Mouse (Mus musculus) retina, postnatal 7 days (tissue): Measurements from ENCODE around the gene Rbm12.
A peak's percentile ranks its signal among the peaks of the same experiment; 100 is the strongest.
"Not testable (repeated sequence)": the region's sequence is repeated elsewhere in the genome, so short reads cannot be mapped to it uniquely, and the experiment has no call there.

Experiments
- DNase-seq: peaks from one replicate; pipeline ENCODE4 v3.0.0-alpha.2; 2012; ENCODE audit warnings: low read depth, low spot score

Gene Rbm12

DNA sequence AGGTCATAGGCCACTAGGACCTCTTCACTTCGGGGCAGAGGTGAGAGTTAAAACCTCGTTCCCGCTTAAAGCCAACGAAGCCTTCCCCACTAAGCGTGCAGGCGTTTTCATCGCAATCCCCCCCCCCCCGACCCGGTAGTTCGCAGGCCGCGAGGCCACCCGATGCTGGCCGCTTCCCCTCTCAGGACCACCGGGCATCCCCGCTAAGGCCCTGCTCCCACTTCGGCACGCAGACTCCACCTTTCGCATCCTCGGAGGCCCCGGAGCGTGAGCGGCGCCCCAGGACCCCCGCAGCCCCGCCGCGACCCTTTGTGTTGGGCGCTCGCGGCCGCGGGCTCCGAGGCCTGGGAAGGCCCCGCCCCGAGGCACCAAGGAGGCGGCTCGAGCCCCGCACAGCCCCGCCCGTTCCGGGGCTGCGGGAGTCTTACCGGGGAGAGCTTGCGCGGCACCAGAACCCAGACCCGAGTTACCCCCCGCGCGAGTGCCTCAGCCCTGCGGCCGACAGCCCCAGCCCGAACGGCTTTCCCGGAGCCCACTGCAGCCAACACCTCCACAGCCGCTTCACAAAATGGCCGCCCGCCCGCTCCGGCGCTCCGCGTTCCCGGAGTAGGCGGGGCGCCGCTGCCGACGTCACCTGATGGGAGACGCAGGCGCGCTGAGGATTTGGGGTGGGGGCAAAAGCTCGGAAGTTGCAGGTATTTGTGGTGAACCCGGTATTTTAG, at the start of gene Rbm12, which contains the start of gene Cpne1:
Rbm12 (minus strand) TSS at position 621 of the 722 bp plus-strand sequence.
Cpne1 (minus strand) TSS at position 608 of the 722 bp plus-strand sequence.
- DNase-seq: peak; percentile 80

DNA sequence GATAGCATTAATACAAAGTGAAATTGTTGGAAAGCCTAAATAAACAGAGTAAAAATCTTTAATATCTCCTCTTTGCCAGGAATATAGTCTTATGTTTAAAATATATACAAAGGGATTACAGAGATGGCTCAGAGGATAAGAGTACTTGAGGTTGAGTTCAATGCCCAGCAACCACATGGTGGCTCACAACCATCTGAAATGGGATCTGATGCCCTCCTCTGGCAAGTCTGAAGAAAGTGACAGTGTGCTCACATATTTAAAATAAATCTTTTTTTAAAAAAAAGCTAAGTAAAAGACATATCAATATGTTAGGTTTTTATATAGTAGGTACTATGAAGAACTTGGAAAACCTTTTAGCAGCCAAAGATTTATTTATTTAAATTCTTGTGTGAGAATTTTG, 39.8 kb upstream of the Rbm12 start:
- no peak for DNase-seq

DNA sequence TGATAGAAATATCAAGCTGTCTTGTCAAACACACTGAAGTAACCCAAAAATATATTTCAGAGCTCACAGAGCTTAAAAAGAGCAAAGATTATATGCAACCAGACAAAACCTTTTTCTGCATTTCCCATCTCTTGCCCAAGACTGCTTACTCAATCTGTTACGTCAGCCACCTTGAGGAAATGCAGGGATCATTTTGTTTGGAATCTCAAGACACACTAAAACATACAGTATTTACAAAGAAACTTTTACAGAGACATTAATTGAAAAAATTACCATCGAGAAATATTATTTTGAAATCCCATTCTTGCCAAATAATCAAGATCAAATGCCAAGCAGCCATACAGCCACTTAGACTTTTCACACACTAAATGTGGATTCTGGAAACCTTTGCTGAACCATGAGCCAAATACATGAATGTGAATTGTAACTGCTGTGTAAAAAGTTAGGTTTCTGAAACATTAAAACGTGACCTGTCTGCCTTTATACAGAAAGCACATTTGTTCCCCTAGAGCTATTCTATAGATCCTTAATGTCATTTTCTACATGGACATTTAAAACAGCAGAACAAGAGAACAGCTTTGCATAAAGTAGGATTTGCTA, 35.6 kb upstream of the Rbm12 start:
- no peak for DNase-seq

DNA sequence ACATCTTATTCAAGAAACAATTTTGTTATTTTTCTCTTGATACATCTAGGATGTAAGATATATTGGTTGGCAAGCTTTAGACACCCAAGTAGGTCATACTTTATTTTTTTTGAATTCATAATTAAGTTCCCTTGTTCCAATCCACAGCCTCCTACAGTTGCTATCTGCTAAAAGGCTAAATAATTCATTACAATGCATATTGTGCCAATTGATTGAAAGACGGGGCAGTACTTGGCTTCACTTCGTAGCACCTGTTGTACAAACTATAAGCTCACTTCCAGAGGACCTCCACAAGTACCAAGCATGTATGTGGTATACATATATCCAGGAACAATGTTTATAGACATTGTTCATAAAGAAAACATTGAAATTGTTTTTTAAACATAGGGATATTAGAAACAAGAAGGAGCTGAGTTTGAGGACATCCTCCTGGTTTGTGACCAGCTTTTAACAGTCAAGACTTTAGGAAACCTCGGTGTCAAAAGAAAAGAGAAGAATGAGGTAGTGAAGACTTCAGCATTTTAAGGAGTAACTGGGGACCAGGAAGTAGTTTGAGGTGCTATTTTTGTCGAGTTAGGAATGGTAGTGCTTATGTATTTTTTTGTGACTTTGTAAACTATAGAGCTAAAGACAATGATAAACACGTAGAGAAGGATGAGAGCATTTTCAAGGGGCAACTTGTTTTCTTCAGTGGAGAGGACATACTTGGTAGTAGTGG, 34.7 kb upstream of the Rbm12 start:
- no peak for DNase-seq

DNA sequence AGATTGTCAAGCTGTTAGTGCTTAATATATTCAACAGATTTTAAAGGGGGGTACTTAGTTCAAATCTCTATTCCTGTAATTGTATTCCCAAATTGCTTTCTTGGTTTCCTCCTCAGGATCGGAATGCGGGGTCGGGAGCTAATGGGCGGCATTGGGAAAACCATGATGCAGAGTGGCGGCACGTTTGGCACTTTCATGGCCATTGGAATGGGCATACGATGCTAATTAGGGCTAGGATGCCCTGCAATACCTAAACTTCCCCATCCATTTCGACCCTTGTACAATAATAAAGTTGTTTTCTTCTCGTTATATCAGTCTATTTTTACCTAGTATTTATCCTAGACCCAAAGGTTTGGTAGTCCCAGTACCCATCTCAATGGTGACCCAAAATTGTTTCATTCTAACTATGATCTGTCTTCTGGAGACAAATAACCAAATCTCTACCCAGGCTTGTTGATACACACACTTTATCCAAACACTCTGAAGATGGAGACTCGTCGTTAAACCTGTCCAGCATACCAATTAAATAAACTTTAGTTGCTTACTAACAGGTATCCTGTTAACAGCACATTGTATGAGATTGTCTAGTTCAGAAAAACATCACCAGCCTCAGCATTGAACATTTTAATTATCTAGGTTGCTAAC, 33.8 kb upstream of the Rbm12 start:
- no peak for DNase-seq

DNA sequence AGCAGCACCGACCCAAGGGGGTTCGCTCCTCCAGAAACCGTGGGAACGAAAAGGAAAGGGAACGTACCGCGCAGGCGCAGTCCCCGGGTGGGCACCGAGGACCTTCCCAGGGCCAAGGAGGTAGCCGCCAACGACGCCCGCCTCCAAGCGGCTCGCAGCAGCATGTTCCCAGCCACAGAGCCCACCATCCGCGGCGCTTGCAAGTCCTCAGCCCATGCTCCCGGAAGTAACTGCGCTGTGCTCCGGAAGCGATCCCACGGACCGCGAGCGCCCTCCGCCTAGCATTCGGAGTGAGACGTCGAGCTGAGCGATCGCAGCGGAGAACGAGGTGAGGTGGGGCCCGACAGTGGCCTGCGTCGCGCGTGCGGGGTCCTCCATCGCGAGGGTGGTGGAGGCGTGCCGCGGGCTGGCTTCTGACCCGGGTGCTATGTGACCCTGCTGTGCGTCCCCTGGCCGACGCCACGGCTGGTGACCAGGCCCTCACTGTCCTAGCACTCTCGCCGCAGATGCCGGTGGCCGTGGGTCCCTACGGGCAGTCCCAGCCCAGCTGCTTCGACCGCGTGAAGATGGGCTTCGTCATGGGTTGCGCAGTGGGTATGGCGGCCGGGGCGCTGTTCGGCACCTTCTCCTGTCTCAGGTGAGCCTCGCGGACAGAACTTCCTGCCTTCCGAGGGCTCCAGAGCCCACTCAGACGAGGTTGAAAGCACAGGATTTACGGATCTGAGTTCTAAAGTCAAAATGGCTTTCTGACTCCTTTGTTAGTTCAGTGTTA, 32.4 kb upstream of the Rbm12 start, which contains the start of the genes Romo1 and Nfs1:
Romo1 (plus strand) TSS at position 87 of the 772 bp plus-strand sequence.
Nfs1 (minus strand) TSS at position 234 of the 772 bp plus-strand sequence.
- DNase-seq: peak; percentile 93

DNA sequence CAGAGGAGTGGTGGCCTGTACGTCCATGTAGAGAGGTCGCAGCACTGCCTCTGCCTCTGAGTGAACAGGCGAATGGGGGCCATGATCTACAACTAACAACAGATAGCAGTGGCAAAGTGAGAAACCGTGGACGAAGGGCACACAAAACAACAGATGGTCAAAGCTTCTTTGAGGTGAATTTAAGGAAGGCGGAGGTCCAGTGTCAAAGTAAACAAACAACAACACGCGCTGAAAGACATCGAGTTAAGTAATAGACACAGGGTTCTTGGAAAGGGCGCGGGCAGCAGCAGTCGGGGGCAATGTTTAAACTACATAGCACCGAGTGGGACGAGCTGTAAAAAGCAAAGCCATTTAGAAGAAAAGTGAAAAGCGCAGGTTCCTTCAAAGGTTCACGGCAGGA, 31.6 kb upstream of the Rbm12 start:
- no peak for DNase-seq

DNA sequence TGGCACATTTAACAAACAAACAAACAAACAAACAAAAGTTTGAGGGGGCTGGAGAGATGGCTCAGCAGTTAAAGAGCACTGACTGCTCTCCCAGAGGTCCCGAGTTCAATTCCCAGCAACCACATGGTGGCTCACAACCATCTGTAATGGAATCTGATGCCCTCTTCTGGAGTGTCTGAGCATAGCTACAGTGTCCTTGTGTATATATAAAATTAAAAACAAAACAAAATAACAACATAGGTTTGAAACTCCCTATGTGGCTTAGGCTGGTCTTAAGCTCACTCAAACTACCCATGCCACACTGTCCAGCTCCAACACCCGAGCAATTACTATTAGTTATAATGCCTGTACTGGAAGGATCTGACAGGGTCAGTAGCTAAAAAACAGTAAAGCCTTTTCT, 31.0 kb upstream of the Rbm12 start:
- DNase-seq: no peak

DNA sequence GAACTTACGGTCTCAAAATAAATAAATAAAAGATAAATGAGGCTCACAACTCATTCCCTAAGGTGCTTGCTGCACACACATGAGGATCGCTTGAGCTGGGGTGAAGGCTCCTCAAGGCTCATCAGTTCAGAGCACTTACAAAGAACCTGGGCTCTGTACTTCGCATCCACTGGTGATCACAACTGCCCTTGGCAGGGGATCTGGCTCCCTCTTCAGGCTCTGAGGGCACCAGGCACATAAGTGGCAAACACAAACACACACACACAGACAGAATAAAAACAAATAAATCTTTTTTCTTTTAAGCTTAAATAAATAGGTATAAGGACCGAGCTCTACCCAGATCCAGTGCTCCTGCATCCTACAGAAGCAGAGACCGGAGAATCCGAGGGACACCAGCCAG, 23.9 kb upstream of the Rbm12 start:
- DNase-seq: no peak

DNA sequence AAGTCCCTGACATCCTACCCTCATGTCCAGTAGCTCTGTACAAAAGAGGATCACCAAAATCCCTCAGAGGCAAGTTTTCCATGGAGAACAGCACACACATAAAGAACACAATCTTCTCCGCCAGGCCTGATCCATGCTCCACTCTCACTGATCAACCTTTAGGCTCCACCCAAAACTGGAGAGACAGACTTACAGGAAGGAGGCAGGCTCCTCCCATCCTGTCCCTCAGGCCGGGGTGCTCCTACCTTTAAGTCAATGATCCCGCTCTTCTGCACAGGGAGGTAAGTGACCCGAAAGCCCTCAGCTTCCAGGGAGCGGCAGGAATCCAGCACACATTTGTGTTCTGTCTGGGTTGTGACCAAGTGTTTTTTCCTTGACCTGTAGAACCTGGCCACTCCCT, 22.4 kb upstream of the Rbm12 start:
- DNase-seq: no peak

DNA sequence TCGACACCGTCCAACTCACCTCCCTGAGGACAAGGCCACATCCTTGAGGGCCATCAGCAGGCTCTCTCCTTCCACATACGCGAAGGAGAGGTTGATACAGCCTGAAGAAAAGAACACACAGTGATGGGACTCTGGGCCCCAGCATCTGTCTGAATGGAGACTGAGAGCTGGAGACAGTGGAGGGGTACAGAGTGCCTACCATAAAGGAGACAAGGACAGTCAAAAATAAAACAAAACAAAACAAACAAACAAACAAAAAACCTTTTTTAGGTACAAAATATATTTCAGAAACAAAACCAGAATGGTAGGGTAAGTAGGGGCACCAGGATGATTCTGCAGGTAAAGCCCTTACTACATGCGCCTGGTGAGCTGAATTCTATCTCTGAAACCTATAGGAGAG, 15.2 kb upstream of the Rbm12 start, which contains the start of gene Gm28036:
Gm28036 (minus strand) TSS at position 101 of the 400 bp plus-strand sequence.
- no peak for DNase-seq

DNA sequence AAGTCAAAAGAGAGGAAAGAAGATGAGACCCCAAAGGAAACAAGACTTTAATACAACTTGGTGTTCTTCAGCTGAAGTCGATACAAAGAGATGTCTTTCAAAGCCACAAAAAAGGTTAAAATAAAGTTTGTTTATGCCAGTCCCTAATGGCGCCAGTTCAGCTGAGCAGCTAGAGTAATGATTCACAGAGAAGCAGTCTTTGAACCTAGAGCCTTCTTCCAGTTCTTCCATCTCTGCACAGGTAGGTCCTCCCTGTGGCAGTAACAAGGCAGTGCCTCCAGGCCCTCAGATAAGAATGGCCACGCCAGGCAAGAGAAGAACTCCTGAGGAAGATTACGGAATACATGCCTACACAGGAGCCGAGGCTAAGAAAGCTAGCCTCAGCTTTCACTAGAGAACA, 12.0 kb upstream of the Rbm12 start:
- no peak for DNase-seq

DNA sequence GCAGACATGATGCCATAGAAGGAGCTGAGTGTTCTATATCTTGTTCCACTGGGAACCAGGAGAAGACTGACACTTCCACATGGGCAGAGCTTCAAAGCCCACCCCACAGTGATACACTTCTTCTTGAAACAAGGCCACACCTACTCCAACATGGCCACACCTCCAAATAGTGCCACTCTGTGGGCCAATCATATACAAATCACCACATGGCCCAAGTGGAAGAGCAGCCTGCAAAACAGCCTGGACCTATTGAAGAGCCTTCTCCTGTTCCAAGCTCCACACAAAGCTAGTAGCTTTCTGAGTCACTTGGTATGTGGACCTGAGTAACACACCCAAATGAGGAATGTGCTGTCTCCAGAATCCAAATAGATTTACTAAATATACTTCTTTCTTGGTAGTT, 7.8 kb upstream of the Rbm12 start:
- no peak for DNase-seq

DNA sequence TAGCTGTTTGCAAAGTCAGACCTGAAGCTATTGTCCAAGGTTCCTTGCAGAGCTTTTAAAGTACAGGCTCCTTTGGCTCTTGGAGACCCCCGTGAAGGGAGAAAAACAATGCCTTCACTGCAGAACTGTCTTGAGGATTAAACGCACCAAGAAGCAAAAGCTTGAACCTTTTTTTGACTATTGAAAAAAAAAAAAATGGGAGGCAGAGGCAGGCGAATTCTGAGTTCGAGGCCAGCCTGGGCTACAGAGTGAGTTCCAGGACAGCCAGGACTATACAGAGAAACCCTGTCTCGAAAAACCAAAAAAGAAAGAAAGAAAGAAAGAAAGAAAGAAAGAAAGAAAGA, 274 bp upstream of the Rbm12 start:
- not testable (repeated sequence) for DNase-seq

DNA sequence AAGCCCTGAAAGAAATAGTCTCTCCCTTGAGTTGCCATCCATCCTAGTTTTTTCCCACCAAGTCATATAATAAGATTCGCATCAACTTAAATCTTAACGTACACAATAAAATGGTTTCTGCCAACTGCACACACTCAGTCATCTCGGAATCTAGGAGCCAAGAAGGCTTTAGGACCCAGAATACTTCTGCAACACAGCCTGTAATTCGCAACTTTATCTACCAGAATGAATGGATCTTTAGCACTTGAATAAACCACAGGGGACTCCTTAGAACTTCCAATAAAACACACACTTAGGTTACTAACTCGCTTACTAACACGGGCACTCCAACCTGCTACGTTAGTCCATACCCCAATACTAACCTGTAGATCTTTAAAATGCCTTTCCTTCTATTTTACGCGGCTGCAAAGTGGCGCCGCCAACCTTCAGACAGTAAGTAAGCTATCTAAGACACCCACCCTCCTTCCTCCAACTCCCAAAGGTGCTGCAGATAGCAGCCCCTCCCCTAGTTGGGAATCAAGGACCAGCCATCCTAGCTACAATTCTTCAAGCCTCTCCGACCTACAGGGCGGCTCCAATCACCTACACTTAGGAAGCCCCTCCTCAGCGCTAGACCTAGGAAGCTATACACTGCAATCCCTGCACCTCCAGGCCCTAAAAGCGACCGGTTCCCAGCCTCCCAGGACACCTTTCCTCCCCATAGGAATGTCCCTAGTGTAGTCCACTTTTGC, 986 bp downstream of the Rbm12 start:
- DNase-seq: no peak

DNA sequence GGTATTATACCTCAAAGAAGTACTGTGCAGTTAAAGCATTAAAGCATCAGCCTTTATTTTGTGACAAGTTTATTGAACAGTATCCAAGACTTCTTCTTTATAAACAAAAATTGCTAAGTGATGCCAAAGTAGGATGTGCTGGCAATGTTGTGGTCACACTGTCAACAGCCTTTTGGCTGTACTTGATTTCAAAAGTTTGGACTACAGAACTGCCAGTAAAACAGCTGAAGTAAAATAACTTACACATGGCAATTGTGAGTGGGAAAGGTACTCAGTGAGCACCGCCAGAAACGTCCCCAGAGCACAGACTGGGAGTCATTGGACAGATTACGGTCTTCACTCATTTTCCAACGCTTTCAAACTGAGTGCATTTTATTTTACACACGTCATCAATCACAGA, 19.9 kb downstream of the Rbm12 start:
- DNase-seq: no peak

DNA sequence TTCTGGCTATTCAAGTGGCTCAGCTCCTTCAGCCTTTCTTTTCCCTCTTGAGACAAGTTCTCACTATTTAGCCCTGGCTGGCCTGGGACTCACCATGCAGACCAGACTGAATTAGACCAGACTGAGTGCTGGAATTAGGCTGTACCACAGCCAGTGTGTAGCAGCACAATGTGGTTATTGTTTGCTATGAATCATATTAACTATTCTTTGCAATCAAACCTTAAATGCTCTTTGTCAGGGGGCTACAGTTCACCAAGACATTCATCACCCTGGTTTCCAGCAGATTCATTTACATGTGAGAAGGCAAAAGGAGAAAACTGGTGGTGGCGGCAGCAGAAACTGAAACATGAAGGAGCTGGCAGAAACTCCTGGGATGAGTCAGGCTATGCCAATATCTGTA, 22.0 kb downstream of the Rbm12 start:
- no peak for DNase-seq

DNA sequence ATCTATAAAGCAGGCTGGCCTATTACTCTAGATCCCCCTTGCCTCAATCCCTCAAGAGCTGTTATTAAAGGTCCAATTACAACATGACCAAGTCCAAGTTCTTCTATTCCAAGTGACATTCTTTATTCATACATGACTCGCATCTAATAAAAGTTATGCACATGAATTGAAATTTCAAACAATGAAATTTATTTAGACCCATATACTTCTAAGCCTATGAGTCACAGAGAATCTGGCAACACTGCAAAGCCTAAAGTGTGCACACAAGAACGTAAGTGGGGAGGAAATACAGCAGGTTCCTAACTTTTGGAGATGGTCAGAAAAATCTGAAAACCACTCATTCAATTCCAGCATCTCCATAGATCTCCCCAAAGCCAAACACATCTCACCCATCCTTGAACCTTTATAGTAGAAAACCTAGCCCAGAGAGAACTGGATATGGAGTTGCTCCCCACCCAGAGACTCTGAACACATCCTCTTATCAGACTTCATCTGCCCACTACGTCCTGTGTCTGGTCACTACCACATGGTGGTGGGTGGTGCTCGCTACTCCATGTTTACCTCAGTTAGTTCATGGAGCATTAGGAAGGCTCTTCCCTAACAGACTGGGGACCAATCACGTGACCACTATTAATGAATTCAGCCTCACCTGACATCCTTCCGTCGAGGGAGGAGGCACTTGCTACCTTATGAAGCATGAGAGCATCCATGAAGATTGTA, 24.2 kb downstream of the Rbm12 start:
- no peak for DNase-seq

DNA sequence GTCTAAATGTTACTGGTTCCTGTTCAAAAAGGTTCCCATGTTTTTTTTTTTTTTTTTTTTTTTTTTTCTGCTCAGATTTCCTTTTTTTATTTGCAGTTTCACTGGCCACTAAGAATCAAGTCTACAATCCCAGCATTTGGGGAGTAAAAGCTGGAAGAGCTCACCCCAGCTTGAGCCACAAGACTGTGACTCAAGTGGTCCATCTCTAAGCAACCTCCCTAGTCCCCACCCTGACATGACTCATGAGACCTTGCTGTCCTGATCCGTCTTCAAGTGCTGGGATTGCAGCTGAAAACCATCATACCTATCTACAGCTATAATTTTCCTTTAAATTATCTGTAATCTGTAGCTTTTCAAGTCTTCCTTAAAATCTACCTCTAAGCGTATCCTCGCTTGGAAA, 27.2 kb downstream of the Rbm12 start:
- DNase-seq: no peak

DNA sequence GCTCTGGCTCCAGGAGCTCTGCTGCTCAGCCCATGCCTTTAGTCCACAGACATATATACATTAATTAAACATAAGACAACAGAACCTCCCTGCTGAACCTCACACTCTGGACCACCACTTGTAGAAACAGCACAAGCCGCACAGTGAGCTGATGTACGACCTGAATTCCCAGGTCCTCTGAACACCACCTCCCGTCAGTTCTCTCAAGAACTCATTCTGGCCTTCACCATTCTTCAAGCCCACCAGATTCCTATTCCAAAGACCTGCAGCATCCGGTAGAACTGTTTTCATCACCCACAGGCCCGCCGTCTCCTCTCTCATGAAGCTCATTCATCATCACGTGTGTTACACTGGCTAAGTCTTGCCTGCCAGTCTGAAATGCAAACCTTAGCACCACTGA, 31.4 kb downstream of the Rbm12 start:
- no peak for DNase-seq
